Mouse (Mus musculus) C2C12 (cell line): Measurements from ENCODE around the gene Casq1.

Experiments used
- CEBPB ChIP-seq: IDR thresholded peaks from one replicate; pipeline ENCODE4 v1.6.1; 2011; ENCODE audit warnings: low read depth, mild to moderate bottlenecking, control low read depth, moderate library complexity
- CTCF ChIP-seq: IDR thresholded peaks from one replicate; pipeline ENCODE4 v1.5.1; 2011; ENCODE audit not compliant: control insufficient read depth, insufficient read depth, insufficient read length
- FOSL1 ChIP-seq: IDR thresholded peaks from one replicate; pipeline ENCODE4 v1.8.0; 2011; ENCODE audit warnings: mild to moderate bottlenecking, low read length; ENCODE audit not compliant: poor library complexity, insufficient read depth, severe bottlenecking
- MAX ChIP-seq: IDR thresholded peaks from one replicate; pipeline ENCODE4 v1.6.1; 2011; ENCODE audit warnings: mild to moderate bottlenecking, control low read depth
- MYOD1 ChIP-seq: IDR thresholded peaks from one replicate; pipeline ENCODE4 v1.6.1; 2011; ENCODE audit warnings: low read depth; ENCODE audit not compliant: control insufficient read depth, insufficient read length
- MYOG ChIP-seq: IDR thresholded peaks from one replicate; pipeline ENCODE4 v1.6.1; 2011; ENCODE audit not compliant: control insufficient read depth, insufficient read length; ENCODE audit errors: extremely low read depth
- USF1 ChIP-seq: IDR thresholded peaks from one replicate; pipeline ENCODE4 v1.6.1; 2011; ENCODE audit warnings: low read depth, mild to moderate bottlenecking, control low read depth, moderate library complexity

DNA sequence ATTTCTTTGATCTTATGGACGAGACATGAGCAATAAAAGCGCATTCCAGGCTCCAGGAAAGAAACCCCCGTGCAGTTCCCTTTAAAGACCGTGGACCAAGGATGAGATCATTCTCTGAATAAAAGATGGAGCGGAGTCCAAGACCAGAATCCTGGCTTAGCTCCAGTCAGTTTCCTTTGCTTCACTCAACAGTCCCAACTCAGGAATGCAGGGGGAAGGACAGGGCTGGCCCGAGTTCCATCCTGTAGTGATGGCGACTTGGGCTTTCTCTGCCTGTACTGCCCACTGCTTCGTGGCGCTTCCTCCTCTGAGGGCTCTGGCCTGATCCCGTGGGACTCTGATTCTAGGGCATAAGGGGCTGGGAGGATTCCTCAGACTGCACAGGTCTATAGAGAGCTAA is 746 bp upstream of the Casq1 start:
- TF ChIP-seq CTCF (no peak), CEBPB (no peak), USF1 (no peak), MYOG (no peak), MAX (no peak), MYOD1 (no peak), FOSL1 (no peak)
